Mouse (Mus musculus) B cell, adult 2 months (primary cell): ENCODE measurements at regions not wholly inside any gene's neighbourhood (a gene's known extent, or its start where the extent isn't known, plus 50 kb on each side); places are given as distances from the start of the nearest gene placed in this dataset.

Source experiments
- DNase-seq, 2 experiments: peaks; one replicate each; pipeline ENCODE4 v3.0.0; 2022

GRCm38 (mm10) chr6:31325621-31326020, 72.9 kb upstream of the Mkln1 start:
- no peak for DNase-seq

GRCm38 (mm10) chr6:31330327-31330726, 68.2 kb upstream of the Mkln1 start:
- DNase-seq: no peak

DNA sequence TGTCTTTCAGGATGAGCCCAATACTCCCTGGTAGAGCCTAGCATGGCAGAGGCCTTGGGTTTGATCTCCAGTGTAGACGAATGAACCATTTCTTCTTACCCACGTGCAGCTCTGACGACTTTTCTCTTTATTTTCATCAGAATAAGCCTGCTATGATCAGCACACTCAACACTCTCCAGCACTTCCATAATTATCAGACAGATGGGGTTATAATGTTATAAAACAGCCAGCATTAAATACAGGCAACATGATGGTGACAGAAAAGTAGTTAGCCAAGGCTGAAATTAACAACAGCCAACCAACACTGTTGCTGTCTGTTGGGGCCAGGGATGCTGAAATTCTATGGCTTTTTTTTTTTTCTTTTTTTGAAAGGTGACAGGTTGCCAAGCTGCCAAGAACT, 67.7 kb upstream of the Mkln1 start:
- no peak for DNase-seq

- no peak for DNase-seq
Observed at GRCm38 (mm10) chr6:31332254-31332653, 66.3 kb upstream of the Mkln1 start.

- no peak for DNase-seq
Observed at GRCm38 (mm10) chr6:31332714-31333113, 65.8 kb upstream of the Mkln1 start.

GRCm38 (mm10) chr6:31333228-31333922, 65.2 kb upstream of the Mkln1 start:
- no peak for DNase-seq

GRCm38 (mm10) chr6:31334086-31334485, 64.4 kb upstream of the Mkln1 start:
- no peak for DNase-seq

DNA sequence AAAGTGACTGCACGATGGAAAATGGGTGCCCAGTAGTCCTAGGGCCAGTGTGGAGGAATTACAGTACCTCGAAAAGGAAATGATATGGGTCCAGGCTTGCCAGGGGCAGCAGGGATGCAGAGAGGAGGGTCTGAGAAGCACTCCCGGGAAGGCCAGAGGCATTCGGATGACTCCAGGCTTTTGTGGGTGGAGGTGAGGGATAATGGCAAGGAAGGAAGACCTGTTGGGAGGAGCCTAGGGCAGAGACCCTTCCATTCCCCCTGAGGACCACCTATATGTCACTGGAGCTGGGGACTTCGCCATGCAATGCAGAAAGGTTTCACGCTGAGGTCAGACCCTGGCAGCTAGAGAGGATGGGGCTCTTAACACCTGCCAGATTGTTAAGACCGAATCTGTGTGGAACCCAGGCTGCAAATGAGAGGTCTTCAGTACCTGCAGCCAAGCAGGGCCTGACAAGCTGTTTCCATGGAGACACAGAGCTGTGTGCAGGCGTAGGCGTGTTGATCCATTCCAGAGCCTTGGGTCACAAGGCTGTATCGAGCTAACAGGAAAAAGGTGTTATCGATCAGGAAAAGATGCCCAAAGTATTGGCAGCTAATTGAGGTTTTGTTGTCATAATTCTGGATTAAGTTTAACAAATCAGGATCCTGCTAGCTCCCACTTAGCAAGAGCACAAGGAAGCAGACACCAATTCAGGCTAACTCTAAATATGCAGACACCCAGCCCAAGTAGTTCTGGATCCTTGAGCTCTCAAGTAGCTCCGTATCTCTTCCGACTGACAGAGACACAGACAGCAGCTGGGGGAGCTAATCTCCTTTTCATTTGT, 59.2 kb upstream of the Mkln1 start:
- DNase-seq: no peak

DNA sequence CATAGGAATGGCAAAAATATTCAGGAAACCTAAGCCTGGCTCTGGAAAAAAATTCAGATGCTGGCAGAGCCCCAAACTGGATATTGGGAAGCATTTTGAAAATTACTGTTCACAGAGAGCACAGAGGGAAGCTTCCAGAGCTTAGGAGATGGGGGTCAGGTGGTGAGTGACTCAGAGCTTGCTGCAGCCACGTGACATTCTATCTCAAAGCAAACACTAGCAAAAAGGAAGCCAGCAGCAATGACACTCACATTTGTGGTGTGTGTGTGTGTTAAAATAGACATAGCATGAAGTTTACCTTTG, 58.6 kb upstream of the Mkln1 start:
- DNase-seq: no peak

GRCm38 (mm10) chr6:31345366-31346084, 53.0 kb upstream of the Mkln1 start:
- DNase-seq: no peak

- DNase-seq: no peak
Observed at GRCm38 (mm10) chr6:31348333-31348732, 50.2 kb upstream of the Mkln1 start.
